Mouse (Mus musculus): ENCODE data around the gene Gpr82.

Gpr82 gene

DNA sequence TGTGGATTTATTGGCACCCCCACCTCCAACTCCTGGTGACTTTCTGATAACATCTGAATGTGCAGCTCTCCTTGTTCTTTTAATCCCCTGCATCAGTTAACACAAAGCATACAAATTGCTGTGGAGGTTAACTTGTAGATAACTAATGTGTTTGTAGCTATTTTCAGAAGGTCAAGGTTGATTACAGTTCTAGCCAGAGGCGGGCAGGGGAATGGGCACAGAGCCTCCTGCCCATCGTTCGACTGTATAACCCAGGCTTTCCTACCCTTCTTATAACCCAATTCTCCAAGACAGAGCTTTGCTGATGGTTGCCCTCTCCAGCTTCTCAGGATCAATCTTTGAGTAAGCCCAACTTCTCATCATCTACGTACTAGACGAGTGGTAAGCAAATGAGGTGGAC is at the start of gene Gpr82:
TSS of gene Gpr82 (plus strand) at position 301 of the 400 bp plus-strand sequence.
- no peak for DNase-seq (ENCODE audit: low read depth, low spot score)

- DNase-seq (ENCODE audit: low read depth, low spot score): no peak
Observed at GRCm38 (mm10) chrX:13612115-13612514, 49.0 kb upstream of the Gpr82 start.

DNA sequence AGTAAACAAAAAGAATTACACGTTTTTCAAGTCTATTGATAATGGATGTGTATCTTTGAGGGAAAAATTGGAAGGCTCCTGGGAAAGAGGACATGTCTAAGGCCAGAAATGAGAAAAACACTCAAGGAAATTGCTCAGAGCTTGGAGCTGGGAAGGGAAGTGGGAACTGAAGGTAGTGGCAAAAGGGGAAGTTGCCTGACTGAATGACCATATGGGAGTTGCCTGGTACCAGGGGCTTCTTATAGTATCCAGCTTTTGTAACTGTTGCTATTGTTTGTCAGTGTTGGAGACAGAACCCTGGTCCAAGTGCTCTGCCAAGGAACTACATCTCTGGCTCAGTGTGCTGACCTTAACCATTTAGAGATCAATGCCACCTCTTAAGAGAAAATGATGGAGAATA is 44.4 kb upstream of the Gpr82 start:
- DNase-seq (ENCODE audit: low read depth, low spot score): no peak

- DNase-seq (ENCODE audit: low read depth, low spot score): no peak
Observed at GRCm38 (mm10) chrX:13617294-13617693, 43.9 kb upstream of the Gpr82 start.

- peak; percentile 43 for DNase-seq (ENCODE audit: low read depth, low spot score)
Observed at GRCm38 (mm10) chrX:13618476-13618875, 42.7 kb upstream of the Gpr82 start.

DNA sequence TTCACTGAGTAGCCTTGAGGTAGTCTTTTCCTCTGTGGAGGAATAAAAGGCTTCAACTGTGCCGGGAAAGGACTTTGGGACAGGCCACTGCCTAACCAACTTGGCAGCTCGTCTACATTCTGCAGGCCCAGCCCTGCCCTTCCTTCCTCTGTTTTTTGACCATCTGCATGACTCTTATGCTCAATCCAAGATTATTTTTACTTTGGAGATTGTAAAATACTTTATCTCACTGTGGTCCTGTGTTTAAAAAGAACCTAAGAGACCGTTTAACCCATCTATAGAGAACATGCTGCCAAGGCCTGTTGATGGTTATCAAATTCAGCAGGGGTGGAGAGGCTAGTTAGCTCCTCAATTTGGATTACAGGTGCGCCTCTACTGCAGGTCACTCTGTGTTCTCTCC is 39.7 kb upstream of the Gpr82 start:
- no peak for DNase-seq (ENCODE audit: low read depth, low spot score)

DNA sequence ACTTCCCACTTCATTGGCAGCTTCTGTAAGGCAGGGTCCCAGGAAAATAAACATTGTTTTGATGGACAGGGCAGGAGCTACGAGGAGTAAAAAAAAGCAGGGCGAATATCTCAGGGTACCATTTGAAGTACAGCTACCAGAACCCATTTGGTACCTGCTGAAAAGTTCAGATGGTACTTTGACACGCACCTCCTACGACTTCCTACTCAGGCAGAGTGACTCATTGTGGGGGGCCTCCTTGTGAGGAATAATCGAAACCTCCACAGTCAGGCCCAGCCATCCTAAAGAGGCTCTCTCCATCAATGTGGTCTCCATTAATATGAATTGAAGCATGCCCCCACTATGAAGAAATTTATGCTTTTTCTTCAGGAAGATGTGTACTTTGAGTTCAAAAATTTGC is 38.5 kb upstream of the Gpr82 start:
- no peak for DNase-seq (ENCODE audit: low read depth, low spot score)

DNA sequence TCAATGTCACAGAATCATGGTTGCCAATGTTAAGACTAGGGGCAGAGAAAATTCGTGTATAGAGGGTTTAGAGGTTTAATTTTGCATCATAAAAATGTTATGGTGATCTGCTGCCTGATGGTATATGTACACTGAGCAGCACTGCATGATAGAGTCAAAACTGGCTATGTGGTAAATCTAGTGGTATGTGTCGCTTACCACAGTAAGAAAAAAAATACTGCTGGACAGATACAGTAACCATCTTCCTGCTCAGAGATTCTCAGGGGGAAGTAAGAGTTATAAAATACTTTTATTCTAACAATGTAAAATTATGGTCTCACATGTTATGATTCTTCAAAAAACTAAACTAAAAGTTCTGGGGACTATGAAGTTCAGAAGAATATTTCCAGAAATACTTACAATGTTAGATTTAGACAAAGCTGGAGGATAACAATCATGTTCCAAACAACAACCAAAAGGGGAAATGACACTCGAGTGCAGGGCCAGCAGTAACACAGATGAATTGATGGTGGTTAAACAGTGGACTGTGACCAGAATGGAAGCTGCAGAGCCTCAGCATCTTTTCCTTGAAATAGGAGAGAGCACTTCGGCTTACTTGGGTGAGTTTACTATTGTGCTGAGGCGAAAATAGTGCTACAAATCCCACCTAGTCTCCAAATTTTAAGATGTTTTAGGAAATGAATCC is 29.4 kb upstream of the Gpr82 start, which contains the start of gene Gpr34:
TSS of gene Gpr34 (plus strand) at position 491 of the 685 bp plus-strand sequence.
- DNase-seq (ENCODE audit: low read depth, low spot score): no peak

DNA sequence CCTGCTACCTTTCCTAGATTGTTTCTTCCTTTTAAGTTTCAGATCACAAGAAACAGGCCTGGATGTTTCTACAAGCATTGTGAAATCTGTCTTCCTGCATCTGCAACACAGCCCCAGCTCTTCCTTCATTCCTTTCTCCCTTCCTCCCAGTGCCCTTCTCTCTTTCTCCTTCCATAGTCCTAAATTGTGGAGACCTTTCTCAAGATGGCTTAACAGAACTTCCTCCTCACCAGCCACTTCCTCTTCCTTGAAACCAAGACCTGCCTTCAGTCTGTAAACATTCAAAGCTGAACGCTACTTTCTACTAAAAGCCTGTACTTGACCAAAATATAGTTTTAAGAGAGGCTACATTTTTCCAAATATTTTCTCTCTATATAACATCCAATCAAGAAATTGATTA is 24.8 kb upstream of the Gpr82 start:
- no peak for DNase-seq (ENCODE audit: low read depth, low spot score)

- no peak for DNase-seq (ENCODE audit: low read depth, low spot score)
Observed at GRCm38 (mm10) chrX:13638894-13639293, 22.3 kb upstream of the Gpr82 start.

DNA sequence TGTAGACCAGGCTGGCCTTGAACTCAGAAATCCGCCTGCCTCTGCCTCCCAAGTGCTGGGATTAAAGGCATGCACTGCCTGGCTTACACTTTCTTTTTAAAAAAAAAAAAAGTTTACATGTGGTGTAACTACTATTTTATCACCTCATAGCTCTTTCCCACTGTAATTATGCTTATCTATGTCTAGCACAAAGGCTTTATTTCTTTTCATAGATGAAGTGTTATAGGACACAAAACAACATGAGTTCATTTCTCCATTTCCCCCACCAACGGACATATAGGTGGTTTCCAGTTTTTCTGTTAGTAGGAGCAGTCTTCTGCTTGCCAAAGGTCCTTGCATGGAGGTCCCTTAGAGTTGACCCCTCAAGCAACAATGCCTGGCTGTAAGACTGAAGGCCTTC is 9.3 kb upstream of the Gpr82 start:
- no peak for DNase-seq (ENCODE audit: low read depth, low spot score)

DNA sequence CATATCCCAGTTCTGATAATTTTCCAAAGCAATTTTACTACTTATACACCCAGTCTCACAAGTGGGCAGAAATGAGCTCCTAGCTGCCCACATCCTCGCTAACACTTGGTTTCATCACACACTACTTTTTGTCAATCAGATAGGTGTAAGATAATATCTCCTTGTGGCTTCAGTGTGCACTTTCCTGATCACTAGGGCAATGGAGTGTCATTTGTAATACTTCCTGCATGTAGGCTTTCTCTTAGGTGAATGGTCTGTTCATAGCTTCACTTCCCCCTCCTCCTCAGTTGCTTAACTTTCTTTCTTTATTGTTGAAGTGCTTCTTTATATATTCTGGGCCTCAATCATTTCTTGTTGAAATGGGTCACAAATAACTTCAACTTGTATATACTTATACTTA is 8.9 kb upstream of the Gpr82 start:
- DNase-seq (ENCODE audit: low read depth, low spot score): no peak

DNA sequence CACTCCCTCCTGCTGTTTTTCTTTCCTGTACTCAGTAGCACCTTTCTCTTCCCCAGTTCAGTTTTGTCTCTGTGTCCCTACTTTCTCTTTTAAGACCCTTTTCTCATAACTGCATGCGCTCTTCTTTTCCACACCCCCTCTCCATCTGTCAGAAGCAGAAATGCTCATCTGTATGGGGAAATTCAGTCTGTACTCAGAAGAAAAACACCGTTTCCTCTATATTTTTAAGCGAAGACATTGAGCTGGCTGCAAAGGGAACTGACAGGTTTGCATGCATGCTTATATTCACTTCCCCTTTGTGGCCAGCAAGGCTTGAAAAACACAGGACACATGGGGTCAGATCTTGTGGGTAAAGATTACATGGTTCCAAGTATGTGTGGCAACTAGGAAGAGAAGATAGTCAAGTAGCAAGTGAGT is 6.2 kb upstream of the Gpr82 start:
- DNase-seq (ENCODE audit: low read depth, low spot score): peak; percentile 65

GRCm38 (mm10) chrX:13655906-13656305 is 5.3 kb upstream of the Gpr82 start:
- no peak for DNase-seq (ENCODE audit: low read depth, low spot score)

- DNase-seq (ENCODE audit: low read depth, low spot score): peak; percentile 78
Observed at GRCm38 (mm10) chrX:13656721-13657120, 4.4 kb upstream of the Gpr82 start.

- no peak for DNase-seq (ENCODE audit: low read depth, low spot score)
Observed at GRCm38 (mm10) chrX:13658616-13659140, 2.5 kb upstream of the Gpr82 start.

- no peak for DNase-seq (ENCODE audit: low read depth, low spot score)
Observed at GRCm38 (mm10) chrX:13659201-13659890, 1.8 kb upstream of the Gpr82 start.

GRCm38 (mm10) chrX:13668867-13669266 is 7.7 kb downstream of the Gpr82 start:
- no peak for DNase-seq (ENCODE audit: low read depth, low spot score)

DNA sequence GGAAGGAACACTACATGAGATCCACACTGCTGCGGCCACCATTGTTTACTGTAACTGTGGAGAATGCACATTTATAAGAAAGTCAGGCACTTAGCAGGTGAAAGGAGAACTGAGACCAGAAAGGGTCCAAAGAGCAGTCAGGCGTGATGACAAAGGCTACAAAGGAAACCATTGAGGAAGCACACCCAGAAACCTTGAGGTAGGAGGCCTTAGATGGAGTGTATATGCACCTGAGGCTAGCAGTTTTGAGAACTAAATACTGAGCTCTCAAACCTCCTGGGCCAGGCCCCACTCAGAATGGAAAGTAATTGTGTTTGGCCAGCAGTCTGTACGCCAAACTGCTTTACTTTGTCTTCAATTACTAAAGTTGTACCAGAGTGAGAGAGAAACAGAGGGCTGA is 9.2 kb downstream of the Gpr82 start:
- no peak for DNase-seq (ENCODE audit: low read depth, low spot score)

GRCm38 (mm10) chrX:13673001-13673400 is 11.8 kb downstream of the Gpr82 start:
- DNase-seq (ENCODE audit: low read depth, low spot score): no peak

DNA sequence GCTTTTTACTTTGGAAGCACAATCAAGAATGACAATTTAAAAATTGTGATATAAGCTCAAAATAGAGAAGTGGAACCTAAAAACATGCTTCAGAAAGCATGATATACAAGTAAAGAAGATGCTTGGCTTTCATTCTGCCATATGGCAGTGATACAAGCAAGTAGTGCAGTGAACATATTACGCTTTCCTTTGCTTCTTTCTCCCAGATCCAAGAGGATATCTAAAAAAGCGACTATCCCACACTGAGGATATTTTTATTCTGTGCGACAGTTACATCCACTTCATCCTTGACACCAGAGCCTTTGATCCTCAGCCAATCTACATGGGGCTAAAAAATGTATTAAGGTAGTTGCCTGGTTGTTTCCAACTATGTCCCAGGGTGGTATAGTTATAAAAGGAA is 20.6 kb downstream of the Gpr82 start:
- DNase-seq (ENCODE audit: low read depth, low spot score): peak; percentile 38

DNA sequence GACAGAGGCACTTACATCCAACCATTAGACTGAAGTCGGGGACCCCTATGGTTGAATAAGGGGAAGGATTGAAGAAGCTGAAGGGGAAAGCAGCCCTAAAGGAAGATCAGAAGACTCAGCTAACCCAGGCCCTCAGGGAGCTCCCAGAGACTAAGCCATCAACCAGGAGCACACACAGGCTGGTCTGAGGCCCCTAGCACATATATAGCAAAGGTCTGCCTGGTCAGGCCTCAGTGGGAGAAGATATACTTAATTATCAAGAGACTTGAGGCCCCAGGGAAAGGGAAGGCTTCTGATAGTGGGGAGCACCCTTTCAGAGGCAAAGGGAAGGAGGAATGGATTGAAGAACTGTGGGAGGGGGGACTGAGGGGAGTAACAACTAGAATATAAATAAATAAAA is 25.4 kb downstream of the Gpr82 start:
- DNase-seq (ENCODE audit: low read depth, low spot score): no peak

GRCm38 (mm10) chrX:13688356-13688755 is 27.2 kb downstream of the Gpr82 start:
- DNase-seq (ENCODE audit: low read depth, low spot score): peak; percentile 77
